Mouse (Mus musculus) CD4-positive, CD25-positive, alpha-beta regulatory T cell, adult 4 months (primary cell): ENCODE data around the gene Sfi1. TPM values are rescaled to one million over a fixed set of nuclear protein-coding genes. Genes with fewer than 3 reads are reported as not detected.
"Not testable (repeated sequence)": the region's sequence is repeated elsewhere in the genome, so short reads cannot be mapped to it uniquely, and the experiment has no call there.

ENCODE experiments used
- ATAC-seq: one replicate; pipeline ENCODE4 v1.8.0; 2017
- polyA plus RNA-seq, 2 experiments: library from polyadenylated mRNA; unstranded; fragments of 100-300 nt; shearing (Covaris generic); gene quantifications; one replicate each; pipeline ENCODE4 v1.2.1; 2017

The Sfi1 gene
- polyA plus RNA-seq, 2 experiments from 2014 or later = 31.5 to 46.1 TPM

DNA sequence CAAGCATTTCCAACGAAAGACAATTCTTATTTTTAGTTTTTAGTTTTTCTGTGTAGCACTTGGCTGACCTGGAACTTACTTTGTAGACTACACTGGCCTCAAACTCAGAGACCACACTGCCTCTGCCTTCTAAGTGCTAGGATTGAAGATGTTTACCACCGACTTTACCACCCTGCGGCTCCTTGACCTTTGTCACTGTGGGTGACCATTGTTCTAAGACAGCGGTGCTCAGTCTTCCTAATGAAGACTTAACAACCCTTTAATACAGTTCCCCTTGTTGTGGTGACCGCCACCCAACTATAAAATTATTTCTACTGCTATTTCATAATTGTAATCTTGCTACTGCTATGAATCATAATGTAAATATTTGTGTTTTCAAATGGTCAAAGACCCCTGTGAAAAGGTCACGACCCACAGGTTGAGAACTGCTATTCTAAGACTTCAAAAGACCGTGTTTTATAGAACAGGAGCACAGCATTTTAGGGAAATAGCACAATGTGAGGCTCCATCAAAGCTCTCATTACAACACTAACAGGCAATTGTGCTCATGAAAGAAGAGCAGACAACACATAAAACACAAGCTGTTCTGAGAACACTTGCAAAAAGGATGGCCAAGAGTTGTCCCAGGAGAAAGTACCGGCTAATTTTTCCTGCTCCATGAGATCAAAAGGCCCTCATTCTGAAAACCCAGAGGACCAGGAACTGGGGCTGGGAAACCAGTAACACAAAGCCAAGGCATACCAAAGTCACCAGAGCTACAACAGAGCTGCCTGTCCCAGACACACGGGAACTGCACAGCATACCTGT is 47.7 kb downstream of the Sfi1 start:
- not testable (repeated sequence) for ATAC-seq

DNA sequence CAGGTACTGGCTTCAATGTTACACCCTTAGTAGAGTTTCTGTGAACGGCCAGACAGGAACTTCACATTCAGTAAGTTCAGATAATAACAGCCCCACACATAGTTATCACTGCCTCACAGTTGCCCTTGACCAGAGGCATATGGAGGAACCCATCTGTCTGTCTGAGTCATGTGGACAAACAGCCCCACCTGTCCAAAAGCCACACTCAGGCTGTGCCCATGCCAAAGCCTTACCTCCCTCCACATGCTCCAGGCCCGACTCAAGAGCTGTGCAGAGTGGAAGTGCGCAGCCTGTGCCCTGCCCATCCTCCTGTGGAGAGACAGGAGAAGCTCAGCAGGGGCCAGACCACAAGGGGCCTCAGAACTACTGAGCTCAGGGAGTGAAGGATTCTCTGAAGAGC is 49.3 kb downstream of the Sfi1 start:
- not testable (repeated sequence) for ATAC-seq

DNA sequence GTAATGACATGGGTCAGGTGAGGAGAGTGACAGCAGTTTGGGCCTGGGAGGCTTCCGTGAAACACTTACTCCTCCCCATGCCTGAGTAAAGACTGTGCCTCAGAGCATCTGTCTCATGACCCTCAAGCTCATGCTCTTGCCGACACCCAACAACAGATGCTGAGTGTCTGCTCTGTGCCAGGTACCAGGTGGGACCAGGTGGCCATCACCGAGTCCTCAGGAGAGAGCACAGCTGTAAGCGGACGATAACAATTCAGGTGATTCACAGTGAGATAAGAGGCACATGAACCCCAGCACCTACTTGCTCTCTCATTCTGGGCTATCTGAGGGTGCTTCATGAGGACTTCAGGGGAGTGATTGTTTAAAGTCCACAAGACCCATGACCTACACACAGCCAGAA is 50.9 kb downstream of the Sfi1 start:
- peak; percentile 25 for ATAC-seq

DNA sequence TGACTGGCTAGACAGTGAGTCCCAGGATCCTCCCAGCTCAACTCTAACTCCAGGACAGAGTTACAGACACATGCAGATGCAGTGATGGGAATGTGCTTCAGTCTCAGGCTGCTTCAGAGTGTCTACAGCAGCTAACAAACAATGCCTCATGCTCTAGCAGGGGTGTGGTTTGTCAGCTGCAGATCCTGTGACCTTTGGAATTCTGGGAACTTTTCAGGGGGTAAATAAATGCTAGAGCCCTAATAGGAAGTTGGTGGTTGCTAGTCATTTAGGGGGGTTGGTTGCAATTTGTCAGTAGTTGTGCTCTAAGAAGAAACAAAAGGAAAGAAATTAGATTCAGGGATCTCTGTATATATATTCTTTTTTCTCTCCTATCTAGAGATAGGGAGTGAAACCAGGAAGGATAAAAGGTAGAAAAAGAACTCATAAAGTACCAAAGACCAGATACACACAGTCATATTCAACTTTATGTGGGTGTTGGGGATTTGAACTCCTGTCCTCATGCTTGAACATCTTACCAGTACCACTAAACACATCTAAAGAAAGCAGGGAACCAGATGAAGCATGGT is 52.2 kb downstream of the Sfi1 start:
- ATAC-seq = peak; percentile 1

DNA sequence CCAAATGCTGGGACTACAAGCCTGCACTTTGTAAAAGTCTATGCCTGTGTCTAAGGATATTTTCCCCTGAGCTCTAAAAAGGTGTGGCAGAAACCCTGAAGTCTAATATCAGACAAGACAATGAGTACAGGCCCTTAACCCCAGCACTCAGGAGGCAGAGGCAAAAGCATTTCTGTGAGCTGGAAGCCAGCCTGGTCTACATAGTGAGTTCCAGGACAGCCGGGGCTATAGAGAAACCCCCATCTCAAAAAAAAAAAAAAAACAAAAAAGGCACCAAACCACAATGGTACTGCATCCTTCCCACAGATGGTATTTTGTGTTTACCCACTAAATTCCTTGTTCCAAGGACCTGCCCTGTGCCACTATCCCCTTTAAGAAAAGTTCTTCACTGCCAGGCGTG is 54.9 kb downstream of the Sfi1 start:
- peak; percentile 1 for ATAC-seq

DNA sequence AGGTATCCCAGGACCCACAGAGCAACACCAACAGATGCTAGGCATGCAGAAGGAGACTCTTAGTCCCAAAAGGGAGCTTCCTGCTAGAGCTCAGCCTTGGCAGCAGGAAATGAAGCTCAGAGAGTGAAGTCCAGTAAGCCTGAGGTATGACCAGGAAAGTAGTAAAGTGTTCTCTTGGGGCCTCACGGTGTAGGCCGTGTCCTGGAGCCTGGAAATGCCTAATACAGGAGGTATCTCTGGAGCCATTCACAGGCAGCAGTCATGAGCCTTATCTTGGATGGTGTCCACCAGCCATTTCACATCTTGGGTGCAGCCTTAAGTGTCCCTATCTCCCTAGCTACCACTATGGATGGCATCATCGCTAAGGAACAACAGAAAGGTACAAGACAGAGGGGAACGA is 56.0 kb downstream of the Sfi1 start:
- ATAC-seq = peak; percentile 6

DNA sequence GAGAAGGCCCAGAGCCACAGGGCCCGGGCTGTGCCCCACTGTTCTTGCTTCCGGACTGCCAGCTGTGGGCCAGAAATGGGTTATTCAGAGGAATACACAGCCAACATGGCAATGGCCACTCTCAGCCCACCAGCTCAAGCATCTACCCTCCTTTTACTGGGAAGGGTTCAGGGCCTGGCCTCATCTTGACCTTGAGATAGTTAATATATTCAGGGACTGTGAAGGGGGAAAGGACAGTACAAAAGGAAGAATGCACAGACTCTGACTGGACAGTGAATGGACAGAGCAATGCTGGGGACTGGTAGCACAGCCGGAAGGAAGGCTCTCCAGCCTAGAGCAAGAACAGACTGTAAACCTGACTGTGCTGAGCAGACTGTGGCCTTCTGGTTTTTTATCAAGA is 57.3 kb downstream of the Sfi1 start:
- ATAC-seq = not testable (repeated sequence)

DNA sequence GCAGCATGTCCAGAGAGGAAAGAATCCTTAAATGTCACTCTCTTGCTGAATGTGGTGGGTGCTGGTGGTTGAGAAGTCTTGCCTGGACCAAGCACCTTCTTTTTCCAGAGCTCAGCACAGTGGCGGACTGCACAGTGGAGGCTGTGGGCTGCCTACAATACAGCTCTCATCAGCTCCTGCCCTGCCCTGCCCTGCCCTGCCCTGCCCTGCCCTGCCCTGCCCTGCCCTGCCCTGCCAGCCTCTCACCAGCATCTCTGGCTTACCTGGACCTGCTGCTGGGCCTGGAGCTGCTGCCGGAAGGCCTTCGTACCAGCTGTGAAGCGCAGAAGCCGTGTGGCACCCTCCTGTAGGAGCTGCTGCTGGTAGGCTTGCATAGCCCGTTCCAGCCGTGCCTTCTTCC is 57.9 kb downstream of the Sfi1 start:
- not testable (repeated sequence) for ATAC-seq

DNA sequence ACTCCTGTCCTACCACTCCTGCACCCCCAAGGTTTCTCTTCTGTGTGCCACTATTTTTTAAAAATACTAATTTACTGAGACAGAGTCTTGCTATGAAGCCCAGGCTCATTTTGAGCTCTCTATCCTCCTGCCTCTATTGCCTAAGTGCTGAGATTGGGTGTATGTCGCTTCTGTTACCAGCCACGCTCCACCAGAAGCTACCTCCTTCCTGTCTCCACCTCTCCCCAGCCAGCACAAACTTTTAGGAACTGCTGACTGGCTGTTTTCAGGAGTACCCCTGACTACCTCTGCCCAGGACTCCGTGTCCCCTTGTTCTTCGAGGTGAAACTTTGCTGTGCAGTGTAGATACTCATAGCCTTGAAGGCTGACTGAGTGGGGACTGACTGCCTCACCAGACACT is 59.9 kb downstream of the Sfi1 start:
- ATAC-seq = peak; percentile 48

DNA sequence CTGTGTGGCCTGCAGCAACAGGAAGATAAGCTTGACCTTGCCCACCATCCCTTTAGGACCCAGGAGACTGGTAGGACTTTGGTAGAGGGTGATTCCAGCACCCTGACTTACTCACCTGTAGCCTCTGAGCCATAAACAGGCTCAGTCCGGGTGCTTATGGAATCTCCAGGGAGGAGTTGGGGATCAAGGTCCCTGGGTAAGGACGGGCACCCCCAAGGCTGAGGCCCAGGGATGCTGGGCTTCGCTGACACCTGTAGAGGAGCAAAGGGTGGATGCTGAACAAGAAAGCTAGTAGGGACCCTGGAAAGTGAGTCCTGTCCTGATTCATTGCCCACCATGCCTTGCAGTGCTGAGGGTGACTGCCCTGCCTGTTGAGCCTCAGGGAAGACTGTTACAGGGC is 60.3 kb downstream of the Sfi1 start:
- ATAC-seq = not testable (repeated sequence)

DNA sequence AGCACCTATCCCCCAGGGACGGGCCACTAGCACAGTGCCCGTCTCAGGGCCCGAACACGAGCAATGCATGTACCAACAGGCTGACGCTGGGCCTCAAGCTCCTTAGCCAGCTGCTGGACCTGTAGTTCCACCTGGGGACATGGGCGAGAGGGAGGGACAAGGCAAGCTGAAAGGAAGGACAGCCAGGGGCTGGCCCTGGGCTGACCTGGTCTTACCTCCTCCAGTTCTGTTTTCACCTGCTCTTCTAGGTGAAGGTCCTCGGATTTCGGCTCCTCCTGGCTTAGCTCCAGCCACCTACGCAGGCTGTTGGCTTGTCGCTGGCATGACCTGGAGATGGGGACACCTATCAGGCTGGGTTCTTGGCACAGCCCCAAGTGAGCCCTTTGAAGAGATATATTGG is 61.3 kb downstream of the Sfi1 start:
- ATAC-seq = not testable (repeated sequence)

DNA sequence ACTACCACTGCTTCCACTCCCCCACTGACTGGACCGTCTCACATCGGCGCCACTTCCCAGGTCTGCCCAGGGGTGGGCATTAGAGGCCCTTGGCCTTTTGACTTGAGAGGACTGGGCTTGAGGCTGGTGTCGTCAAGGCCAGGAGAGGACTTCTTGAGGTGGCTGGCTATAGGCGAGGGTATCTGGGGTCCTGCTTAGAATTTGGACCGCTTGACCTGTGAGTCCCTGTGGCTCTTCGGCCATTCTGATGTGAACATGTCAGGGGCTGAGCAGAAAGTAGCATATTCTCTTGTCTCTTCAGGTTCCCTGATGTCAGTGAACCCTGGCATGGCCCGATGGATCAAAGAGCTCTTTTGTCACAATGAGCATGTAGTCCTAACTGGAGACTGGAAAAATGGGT is 63.4 kb downstream of the Sfi1 start:
- ATAC-seq = not testable (repeated sequence)

DNA sequence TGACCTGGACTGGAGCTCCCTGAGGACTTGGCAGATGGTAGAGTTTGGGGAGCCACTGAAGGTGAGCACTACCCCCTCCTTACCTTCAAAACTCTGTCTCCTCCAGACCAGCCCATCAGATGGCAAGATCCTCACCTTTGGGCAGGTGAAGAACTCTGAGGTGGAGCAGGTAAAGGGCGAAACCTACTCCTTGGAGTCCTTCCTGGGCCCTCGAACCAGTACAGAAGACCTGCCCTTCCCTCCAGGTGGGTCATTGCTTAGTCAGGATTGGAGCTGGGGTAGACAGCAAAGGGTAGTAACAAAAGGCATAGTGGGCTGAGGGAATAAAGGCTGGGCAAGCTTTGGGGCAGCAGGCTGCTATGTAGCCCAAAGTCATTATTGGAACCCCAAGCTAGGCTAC is 64.0 kb downstream of the Sfi1 start:
- not testable (repeated sequence) for ATAC-seq

DNA sequence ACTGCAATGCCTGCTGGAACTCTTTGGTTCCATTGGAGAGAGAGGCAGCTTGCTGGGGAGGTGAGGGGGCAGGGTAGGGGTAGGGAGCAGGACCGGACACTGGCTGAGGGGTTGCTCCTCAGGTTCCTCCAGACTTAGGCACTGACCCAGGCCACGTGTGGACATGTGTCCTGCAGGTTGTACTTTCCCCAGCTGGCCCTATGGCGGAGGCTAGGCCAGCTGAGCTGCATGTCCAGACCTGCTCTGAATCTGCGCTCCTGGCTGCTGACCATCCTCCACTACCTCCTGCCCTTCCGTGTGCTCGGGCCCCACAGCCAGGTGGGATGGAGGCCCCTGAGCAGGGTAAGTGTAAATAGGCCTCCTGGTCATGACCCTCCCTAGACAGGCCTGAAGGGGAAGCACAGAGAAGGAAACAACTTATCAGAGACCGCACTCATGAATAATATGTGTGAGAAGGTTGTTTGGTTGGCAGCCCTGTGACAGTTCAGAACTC is 65.9 kb downstream of the Sfi1 start:
- ATAC-seq = peak; percentile 10

DNA sequence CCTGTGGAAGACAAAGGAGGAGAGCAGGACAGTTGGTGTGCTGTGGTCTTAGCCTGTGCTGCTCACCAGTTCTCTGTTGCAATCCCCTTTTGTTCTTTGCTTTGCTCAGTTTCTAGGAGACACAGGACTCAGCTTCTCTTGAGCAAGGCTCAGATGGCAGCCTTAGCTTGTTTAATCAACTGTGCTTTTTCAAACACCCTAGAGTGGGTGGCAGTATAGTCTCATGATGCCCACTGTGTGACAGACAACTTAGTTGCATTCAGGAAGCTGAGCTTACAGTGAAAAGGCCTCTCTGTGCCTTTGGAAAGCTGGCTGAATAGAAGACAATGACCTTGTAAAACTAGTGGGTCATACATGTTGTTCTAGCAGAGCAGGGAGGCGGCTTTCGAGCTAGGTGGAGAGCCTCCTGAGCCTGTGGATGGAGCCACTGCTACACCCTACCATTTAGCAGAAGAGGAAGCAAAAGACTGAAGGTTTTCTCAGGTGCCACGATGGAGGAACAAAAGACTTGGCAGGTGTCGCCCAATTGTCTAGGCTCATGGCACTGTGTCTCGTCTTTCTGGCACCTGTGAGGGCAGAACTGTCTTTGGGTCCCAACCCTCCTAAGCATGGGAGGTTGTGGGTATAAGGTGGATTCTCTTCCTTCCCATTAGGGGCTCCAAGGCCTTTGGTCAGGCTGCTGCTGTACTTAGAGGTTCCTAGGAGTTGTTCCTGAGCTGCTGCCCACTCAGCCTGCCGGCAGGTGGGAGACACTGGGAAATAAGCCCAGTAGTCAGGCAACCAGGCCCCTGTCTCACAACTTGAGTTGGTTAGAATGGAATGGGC is 66.6 kb downstream of the Sfi1 start:
- peak; percentile 3 for ATAC-seq

DNA sequence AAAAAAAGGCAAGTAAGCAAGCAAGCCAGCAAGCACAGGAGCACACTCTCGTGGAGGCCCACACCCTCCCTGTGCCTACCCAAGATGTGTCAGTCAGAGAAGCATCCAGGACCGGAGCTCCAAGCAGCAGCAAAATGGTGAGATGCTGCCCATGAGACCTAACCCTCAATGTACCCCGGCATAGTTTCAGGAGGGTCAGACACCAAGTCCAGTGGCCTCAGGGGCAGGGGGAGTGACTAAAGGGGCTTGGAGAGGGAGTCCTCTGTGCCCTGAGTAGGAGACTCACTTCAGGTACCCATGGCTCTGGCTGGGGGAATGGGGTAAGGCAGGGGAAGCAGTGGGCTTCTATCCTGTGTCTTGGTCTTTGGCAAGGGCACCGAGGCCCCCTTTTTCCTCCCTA is 67.3 kb downstream of the Sfi1 start:
- not testable (repeated sequence) for ATAC-seq

DNA sequence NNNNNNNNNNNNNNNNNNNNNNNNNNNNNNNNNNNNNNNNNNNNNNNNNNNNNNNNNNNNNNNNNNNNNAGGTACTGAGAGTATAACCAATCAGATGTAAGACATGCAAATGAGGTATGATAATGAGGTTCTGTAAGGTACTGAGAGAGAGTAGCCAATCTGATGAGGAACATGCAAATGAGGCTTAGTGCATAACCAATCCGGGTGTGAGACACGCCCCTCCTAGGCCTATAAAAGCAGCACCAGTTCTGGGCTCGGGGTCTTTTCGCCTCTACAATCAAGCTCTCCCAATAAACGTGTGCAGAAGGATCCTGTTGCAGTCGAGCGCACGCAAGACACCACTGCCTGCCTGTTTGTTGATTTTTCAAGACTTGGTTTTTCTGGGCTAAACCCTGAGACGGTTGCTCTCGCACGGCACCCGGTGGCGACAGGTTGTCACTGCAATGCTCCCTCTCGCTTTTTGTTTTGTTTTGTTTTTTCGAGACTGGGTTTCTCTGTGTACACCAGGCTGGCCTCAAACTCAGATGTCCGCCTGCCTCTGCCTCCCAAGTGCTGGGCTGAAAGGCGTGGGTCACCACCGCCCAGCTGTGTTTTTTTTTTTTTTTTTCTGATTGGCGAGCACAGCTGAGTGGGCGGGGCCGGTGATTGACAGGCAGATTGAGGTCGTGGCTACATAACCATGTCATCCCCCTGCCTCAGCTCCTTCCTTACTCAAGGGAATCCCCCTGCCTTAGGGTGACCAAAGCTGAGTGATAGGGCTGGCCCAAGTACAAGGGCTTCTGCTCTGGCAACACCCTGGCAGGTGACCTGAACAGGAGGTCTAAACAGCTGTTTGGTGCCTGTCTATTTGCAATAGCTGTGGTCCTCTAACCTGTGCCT is 68.1 kb downstream of the Sfi1 start:
- not testable (repeated sequence) for ATAC-seq

DNA sequence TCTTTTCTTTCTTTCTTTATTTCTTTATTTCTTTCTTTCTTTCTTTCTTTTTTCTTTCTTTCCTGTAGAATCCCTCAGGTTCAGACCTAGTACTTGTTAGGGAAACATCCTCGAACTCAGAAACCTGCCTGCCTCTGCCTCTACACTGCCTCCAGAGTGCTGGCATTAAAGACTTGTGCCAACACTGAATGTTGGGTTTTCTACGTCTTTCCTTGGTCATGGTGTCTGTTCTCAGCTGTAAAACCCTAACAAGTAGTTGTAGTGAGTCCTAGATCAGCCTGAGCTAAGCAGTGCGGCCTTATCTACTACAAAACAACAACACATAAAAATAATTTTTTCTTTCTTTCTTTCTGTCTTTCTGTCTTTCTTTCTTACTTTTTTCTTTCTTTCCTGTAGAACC is 78.9 kb downstream of the Sfi1 start:
- ATAC-seq = no peak

DNA sequence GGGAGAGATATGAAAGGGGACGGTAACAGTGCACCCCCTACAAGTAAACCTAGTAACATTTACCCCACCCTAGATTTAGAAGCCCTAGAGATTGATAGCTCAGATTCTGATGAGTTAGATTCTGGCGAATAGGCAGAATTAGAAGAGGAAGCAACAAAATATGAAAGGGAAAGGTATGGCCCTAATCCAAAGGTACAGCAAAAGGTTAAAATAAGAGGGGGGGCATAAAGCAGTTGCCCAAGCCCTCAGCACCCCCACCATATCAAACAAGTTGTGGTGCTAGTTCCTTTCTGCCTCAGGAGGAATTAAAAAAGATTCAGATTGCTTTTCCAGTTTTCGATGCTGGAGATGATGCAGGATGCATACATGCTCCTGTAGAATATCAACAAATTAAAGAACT is 87.1 kb downstream of the Sfi1 start:
- ATAC-seq = peak; percentile 1

DNA sequence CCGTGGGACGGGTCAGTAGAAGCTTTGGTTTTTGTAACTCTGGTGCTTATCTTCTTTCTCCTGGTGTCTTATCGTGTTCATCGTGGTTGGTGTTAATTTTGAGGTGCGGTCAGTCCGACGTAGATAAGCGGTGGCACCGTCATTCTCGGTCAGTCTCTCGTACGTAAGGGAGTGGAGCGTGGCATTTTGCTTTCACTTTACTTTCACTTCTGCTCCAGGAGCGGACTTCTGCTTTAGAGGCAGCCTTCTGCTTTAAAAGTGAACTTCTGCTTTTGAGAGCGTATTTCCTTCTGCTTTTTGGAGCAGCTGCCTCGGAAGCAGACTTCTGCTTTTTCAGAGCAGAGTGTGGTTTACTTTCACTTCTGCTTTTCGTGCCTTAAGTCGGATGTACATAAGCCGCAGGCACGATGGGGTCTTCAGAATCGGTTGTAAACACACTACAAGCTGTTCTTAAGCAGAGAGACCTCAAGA is 88.0 kb downstream of the Sfi1 start:
- ATAC-seq = peak; percentile 81

DNA sequence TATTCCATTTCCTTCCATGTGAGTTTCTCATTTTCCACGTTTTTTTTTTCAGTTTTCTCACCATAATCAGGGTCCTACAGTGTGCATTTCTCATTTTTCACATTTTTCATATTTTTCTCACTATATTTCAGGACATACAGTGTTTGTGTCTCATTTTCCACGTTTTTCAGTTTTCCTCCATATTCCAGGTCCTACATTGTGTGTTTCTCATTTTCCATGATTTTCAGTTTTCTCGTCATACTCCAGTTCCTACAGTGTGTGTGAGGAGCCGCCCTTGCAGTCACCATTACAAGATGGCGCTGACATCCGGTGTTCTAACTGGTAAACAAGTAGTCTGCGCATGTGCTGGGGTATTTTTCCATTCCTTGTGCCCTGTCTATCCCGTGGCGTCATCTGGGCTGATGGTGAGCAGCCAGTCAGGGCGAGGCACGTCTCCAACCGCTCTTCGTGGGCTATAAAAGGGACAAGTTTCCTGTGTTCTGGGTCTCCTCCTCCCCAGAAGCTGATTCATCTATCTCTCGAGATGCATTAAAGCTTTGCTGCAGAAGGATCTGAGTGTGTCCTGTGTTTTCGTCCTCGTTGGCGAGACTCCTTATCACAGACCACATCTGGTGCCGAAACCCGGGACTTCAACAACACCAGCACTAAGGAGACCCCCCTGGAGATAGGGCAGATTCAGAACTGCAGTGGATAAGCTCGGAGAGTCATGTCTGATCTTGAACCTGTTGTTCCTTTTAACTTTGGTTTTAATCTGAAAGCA is 88.6 kb downstream of the Sfi1 start:
- ATAC-seq = peak; percentile 49
